Mouse (Mus musculus) lung, postnatal 4 days (tissue): ENCODE measurements around the gene Gpam.
"Not testable (repeated sequence)": the region's sequence is repeated elsewhere in the genome, so short reads cannot be mapped to it uniquely, and the experiment has no call there.

Experiments
- DNase-seq, 2 experiments: peaks; one replicate each; pipeline ENCODE4 v3.0.0; 2021

Gpam gene

GRCm38 (mm10) chr19:55127072-55127718 lies at the start of gene Gpam:
TSS of gene Gpam (minus strand) at chr19:55127238.
- no peak for DNase-seq

GRCm38 (mm10) chr19:55171585-55171984 lies 44.5 kb upstream of the Gpam start:
- DNase-seq = no peak

GRCm38 (mm10) chr19:55170399-55170798 lies 43.4 kb upstream of the Gpam start:
- DNase-seq = no peak

- DNase-seq = not testable (repeated sequence)
Measured at GRCm38 (mm10) chr19:55169236-55169729, 42.2 kb upstream of the Gpam start.

- DNase-seq = peak; percentile 68 to 71
Measured at GRCm38 (mm10) chr19:55168360-55168759, 41.3 kb upstream of the Gpam start.

- DNase-seq = no peak
Measured at GRCm38 (mm10) chr19:55167741-55168140, 40.7 kb upstream of the Gpam start.

- no peak for DNase-seq
Measured at GRCm38 (mm10) chr19:55166741-55167140, 39.7 kb upstream of the Gpam start.

GRCm38 (mm10) chr19:55165954-55166353 lies 38.9 kb upstream of the Gpam start:
- peak in 1 of 2 experiments; percentile 59 for DNase-seq

GRCm38 (mm10) chr19:55165183-55165865 lies 38.3 kb upstream of the Gpam start:
- DNase-seq = no peak

- no peak for DNase-seq
Measured at GRCm38 (mm10) chr19:55164162-55164561, 37.1 kb upstream of the Gpam start.

- DNase-seq = no peak
Measured at GRCm38 (mm10) chr19:55162271-55162670, 35.2 kb upstream of the Gpam start.

GRCm38 (mm10) chr19:55159826-55160225 lies 32.8 kb upstream of the Gpam start:
- DNase-seq = no peak

- no peak for DNase-seq
Measured at GRCm38 (mm10) chr19:55158606-55159005, 31.6 kb upstream of the Gpam start.

- no peak for DNase-seq
Measured at GRCm38 (mm10) chr19:55157029-55157428, 30.0 kb upstream of the Gpam start.

GRCm38 (mm10) chr19:55152983-55153382 lies 25.9 kb upstream of the Gpam start:
- no peak for DNase-seq

- DNase-seq = not testable (repeated sequence)
Measured at GRCm38 (mm10) chr19:55152274-55152673, 25.2 kb upstream of the Gpam start.

GRCm38 (mm10) chr19:55149646-55150045 lies 22.6 kb upstream of the Gpam start:
- DNase-seq = no peak

- no peak for DNase-seq
Measured at GRCm38 (mm10) chr19:55148109-55148508, 21.1 kb upstream of the Gpam start.

GRCm38 (mm10) chr19:55147568-55147967 lies 20.5 kb upstream of the Gpam start:
- DNase-seq = no peak

- DNase-seq = peak in 1 of 2 experiments; percentile 17
Measured at GRCm38 (mm10) chr19:55145136-55145535, 18.1 kb upstream of the Gpam start.

- no peak for DNase-seq
Measured at GRCm38 (mm10) chr19:55144691-55145090, 17.7 kb upstream of the Gpam start.

GRCm38 (mm10) chr19:55143391-55144300 lies 16.6 kb upstream of the Gpam start:
- DNase-seq = peak in 1 of 2 experiments; percentile 20

- peak in 1 of 2 experiments; percentile 31 for DNase-seq
Measured at GRCm38 (mm10) chr19:55139301-55139700, 12.3 kb upstream of the Gpam start.
